Mouse (Mus musculus): ENCODE results near the gene Gpc3.

DNA sequence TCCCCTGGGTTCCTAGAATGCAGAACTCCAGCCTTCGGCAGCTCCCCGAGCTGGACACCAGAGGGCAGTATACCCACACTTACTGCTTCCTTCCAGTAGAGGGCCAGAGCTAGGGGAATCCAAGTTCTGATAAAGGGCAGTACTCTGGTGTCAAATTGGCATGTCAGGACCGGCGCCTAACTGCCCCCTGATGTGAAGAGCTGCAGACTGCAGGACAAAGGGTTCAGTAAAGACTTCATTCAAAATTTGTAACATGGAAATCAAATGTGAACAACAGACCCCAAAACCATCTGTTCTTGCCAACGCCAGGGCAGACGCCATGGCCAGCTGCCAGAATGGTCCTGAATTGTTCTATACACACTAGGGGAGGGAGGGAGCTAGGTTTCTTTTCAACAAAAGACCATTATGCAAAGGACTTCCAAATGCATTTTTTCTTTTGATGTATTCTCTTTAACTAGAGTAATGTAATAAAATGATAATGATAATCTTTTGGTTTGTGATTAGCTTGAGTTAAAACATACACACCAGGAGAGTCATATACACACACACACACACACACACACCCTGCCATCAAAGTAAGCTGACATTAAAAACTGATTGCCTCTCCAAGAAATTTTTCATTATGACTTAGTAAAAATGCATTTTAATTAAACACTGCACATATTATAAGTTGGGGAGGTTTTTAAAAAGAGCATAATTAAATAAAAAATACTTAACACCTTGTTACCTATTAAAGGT lies 160.1 kb downstream of the Gpc3 start:
- no peak for TF ChIP-seq POLR2A (IDR thresholded peaks at IDR 0.05; ENCODE audit: borderline replicate concordance, insufficient read depth, low read length)
- peak; percentile 83 for TF ChIP-seq CTCF (IDR thresholded peaks at IDR 0.05; ENCODE audit: borderline replicate concordance, insufficient read depth, low read depth, low read length)

All from cerebellum, adult 2 months (tissue).